Mouse (Mus musculus) ovary, postnatal 10 days (tissue): ENCODE data around the gene Scyl3.

Experiments used
- DNase-seq: peaks from one replicate; pipeline ENCODE4 v3.0.0; 2022; ENCODE audit warnings: low spot score

Scyl3 gene

DNA sequence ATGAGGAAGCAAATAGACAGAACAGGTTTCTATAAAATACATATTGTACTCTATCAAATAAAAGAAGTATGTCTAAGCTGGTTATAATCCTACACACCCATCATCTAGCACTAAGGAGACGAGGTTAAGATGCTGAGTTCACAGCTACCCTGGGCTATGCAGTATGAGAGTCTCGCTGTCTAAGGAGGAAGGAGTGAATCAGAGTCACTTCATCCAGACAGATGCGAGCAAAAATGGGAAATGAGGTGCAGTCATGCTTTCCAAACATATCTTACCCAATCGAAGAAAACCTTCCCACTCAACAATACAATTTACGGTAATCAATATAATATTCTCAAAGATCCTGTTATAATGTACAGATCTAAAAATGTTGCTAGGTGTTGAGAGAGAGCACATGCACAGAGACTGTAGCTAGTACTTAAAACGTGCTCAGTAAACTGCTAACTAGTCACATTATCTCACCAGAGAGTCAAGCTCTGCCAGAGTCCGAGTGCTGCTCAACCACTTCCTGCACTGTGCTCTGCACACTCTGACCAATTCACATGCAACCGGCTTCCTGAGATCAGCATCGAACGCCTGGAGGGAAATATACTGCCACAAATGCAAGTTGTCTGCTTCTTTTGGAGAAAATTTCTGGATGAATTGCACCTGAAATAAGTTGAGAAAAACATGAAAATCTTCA is 35.2 kb downstream of the Scyl3 start:
- DNase-seq: no peak

DNA sequence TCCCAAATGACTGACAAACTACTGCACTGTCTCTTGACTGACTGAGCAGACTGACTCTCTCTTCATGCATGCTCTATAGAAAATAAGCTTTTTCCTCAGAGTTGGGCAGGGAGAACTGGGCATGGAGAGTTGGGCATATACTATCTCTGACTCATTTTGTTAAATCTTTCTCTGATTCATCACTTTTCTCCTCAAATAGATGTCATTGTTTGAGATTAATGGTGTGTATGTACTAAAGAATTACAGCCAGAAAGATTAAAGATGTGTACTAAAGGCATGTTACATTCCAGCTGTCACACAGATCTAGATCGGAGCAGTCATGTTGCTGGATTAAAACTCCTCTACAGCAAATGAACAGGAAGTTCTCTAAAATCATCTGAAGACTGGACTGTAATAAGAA is 45.6 kb downstream of the Scyl3 start:
- DNase-seq: no peak

DNA sequence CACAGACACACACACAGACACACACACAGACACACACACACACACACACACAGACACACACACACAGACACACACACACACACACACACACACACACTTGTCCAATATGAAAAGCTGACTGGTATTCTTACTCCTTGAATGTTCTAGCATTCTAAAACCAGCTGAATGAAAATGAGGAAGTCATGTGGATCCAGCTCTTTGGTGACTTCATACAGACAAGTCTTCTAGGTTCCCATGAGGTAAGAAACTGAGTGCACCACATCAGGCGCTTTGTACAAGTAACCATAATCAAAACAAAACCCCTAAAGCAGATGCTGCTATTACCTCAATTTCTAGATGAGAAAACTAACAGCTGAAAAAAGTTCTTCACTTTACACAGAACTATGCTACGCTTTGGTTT is 46.2 kb downstream of the Scyl3 start:
- no peak for DNase-seq

DNA sequence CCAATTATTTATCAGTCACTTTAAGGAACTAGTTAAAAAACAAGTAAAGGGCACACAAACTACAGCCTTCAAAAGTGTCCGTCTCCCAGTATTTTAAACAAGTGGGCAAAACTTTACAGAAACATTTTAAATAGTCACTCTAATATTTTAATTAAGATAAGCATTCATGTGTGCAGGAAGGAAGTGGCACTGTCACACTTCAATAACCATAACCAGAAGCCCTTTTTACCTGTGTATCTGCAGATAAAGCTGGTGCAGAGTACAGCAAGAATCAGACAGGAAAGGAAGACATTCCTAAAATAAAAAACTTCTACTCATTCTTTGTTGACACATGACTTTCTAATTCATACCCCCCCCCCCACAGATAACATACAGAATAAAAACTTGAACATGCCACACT is 47.6 kb downstream of the Scyl3 start:
- no peak for DNase-seq

GRCm38 (mm10) chr1:163992371-163992770 is 63.5 kb downstream of the Scyl3 start:
- DNase-seq: no peak

DNA sequence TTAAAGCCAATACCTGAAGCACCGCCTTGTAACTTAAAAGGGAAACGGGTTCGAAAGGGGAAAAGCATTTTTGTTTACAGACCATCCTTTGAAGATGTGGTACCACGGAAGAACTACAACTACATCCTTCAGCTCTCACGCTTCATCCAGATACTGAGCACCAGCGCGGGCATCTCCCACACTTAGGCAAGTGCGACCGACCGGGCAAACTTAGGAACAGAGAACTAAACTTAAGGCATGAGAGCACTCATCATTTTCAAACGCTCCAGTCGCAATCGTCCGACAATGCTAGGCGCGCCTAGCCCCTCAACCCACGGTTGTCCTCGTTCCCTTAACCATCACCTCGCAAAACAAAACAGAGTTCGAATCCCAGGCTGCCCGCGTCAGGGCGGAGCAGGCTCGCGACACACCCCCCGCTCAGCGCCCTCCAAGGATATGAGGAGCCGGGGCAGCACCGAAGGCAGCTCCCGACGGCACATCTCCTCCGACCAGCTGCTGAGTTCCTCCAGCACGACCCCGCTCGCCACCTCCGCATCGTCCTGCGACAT is 65.3 kb downstream of the Scyl3 start:
- no peak for DNase-seq

DNA sequence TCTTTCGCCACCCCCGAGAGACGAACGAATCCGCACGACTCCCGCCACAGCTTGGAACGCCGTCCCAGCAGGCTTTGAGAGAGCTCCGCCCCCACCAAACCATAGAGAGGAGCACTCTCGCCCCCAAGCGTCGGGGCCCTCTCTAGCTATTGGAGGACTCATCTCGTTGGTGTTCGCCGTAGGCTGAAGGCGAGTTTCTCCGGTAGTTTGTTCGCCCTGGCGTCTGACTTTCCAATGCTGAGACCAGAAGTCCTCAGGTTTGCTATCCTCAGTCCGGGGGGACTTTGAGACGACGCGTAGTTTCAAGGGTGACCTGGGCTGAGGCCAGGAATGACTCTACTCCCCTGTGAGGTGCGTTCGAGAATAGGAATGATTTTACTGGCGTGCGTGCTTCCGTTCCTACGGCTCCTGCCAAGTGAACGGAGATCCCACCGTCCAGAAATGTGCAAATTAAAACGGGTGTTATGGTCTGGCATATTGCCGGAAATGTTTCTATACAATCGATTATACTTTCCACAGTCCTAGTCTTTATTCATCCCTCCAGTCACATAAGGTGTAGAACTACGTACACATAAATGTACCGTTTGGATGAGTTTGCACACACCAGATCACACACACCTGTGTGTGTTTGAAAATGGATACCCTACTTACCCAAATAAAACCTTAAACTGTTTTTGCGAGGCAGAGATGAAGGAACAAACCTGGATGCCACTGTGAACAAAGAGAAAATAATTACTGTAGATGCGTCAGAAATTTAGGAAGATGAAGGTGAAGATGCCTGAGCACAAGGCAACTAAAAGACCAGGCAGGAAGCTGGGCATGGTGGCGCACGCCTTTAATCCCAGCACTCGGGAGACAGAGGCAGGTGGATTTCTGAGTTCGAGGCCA is 66.1 kb downstream of the Scyl3 start, which contains the start of the genes BC055324 and Mettl18:
Gene BC055324, minus strand, starts transcription at position 76 of the 888 bp plus-strand sequence.
Gene Mettl18, plus strand, starts transcription at position 169 of the 888 bp plus-strand sequence.
- DNase-seq: peak; percentile 77

DNA sequence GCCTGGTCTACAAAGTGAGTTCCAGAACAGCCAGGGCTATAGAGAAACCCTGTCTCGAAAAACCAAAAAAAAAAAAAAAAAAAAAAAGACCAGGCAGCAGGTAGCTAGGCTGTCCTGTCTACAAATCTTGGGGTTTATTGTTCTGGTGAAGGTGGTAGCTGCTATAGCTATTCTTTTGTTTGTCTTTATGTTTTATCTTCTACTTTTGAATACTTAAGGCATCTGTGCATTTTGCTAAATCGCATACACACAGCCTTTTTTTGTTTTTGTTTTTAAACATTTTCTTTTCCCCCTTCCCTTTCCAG is 66.7 kb downstream of the Scyl3 start:
- DNase-seq: no peak

- DNase-seq: no peak
Measured at GRCm38 (mm10) chr1:164001831-164002452, 73.0 kb downstream of the Scyl3 start.

DNA sequence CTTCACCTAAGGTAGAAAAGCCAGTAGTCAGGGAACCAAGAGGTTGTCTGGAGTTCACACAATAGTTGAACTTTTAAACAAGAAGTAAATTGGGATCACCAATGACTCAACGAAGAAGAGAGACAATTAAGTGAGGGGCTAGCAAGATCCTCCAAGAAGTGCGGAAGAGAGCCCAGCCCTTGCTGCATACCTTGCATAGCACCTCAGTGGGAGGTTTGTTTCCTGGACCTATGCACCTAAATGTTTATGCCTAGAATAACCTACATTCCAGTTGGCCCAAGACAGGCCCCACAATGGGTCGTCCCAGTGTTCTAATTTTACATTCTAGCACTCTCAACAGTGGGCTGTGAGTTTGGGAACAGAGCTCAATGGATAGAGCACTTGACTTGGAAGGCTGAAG is 75.4 kb downstream of the Scyl3 start:
- no peak for DNase-seq
